Mouse (Mus musculus) gastrocnemius, postnatal 25 days (tissue): ENCODE data around the gene Ptpa. TPM values are rescaled to one million over a fixed set of nuclear protein-coding genes. Genes with fewer than 3 reads are reported as not detected.

Experiments used
- DNase-seq: peaks from one replicate; pipeline ENCODE4 v3.0.0; 2022
- total RNA-seq, 2 experiments: library from RNA; stranded (reverse); gene quantifications; 1 replicate in 1 of 2; 2 replicates in 1 of 2; pipeline ENCODE4 v1.2.3; 2021

Gene Ptpa
- total RNA-seq, 2 experiments from 2014 or later: 67.1 to 68.5 TPM

DNA sequence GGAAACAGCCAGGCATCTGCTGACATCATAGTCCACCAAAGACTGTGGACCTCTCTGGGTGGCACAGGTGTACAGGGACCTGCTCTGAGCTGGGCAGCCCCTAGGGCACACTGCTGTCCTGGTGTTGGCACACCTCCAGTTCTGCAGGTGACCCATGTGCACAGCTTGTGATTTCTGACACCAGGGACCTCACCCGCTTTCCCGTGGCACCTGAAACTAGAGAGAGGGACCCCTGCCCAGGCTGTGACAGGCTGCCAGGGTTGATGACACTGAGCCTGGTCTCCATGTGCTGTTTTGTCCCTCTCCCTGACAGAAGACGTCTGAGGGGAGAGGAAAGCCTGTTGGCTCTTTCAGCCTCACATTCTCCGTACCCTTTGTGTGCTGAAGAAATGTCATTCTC is 22.0 kb downstream of the Ptpa start:
- no peak for DNase-seq

DNA sequence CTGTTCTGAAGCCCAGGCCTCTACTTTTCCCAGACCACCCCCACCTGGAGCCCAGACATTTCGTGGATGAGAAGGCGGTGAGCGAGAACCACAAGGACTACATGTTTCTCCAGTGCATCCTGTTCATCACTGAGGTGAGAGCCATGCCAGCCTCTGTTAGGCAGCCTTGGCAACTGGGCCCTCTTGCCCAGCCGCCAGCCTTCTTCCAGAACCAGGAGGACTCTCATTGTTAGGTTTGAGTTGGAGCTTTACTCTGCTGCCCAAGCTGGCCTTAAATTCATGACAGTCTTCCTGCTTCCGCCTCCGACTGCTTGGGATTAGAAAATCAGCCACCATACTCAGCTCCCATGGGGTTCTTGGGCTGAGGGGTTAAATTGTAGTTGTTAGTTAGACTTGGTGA is 23.8 kb downstream of the Ptpa start:
- no peak for DNase-seq

DNA sequence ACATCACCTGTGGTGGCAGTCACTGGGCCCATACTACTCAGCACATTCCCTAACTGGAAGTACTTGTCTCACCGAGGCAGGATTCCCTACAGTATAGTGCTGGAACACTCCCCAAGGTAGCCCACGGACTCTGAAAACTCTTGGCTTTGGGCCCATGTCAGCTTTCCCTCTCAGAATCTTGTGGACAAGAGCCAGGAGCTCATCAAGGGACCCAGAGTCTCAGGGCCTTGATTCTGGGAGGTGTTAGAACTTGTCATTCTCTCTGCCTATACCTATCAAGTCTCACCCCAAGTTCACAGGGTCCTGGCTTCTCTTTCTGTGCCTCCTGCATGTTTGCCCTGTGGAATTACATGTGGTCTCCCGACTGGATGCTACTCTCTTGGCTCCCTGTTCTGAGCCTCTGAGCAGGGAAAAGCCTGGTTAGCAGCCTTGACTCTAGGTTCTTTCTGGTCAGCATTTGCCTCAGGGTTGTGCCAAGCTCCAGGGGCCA is 24.4 kb downstream of the Ptpa start:
- no peak for DNase-seq

DNA sequence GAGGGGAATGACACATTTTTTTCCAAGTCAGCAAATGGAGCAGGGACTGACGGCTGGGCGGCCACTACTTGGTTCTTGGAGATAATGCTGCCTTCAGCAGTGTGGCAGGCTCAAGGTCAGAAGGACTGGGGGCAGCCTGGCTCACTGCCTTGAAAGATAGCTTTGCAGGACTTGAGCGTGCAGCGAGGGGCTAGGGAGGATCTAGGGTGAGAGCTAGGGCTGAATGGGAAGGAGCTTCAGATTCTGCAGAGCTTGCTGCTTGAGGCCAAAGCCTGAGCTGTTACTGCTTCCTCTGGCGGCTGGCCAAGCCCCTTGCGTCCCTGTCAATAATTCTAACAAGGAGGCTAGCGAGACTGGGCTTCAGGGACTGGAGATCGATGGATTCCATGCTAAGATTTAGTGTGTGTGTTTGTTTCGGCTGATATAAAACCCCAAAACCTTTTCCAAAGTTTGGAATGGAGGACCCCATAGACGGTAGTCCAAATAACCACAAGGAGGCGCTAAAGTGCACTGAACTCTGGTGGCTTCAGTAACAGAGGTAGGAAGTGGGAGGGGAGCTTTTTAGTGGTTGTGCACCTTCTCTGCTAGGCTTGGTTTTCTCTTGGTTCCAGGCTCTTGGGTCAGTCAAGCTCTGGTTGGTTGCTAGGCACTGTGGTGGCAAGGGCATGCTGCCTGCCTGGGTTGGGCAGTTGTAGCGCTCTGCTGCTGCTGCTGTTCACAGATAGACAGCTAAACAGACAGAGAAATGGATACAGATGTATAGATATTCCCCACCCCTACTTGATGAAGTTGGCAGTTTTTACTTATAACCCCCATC is 25.1 kb downstream of the Ptpa start:
- DNase-seq: peak; percentile 62

DNA sequence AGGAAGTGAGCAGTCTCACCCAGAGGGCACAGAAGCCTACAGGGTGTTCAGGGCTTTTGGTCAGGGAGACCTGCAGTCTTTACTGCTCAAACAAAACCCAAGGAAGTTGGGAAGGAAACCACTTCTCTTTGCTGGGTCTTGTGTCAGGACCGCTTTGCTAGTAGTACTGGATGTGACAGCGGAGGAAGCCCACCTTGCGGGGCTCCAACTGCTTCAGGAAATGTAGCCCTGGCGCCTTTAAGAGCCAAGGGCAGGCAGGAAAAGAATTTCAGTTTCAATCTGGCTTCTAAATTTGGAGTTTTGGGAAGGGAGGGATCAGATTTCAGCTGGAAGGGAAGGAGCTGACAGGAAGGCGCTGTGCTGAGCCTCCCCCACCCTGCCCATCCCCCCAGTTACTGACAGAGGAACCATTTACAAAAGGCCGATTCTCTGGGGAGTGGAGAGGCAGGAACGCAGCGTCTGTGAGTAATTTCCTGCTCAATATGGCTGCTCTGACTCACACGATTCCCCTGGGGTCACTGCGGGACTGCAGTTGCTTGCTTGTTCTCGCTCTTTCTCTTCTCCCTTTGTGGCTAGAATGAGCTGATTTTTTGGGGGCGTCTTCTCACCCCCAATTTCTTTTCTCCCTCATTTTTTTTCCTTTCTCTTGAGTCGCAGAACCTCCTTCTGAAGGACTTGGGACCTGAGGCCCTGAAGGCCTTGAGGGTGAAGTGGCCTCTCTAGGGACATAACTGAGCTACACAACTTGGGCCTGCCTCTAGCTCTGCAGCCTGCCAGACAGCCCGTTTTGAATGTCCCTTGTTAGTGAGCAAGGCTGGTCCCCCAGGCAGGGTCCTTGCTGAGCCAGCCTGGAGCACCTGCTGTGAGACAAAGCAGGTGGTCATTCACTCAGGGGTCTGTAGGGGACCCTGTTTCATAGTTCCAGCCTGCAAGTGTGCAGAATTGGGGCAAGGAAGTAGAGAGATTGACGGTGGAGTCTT is 26.0 kb downstream of the Ptpa start:
- peak; percentile 92 for DNase-seq

DNA sequence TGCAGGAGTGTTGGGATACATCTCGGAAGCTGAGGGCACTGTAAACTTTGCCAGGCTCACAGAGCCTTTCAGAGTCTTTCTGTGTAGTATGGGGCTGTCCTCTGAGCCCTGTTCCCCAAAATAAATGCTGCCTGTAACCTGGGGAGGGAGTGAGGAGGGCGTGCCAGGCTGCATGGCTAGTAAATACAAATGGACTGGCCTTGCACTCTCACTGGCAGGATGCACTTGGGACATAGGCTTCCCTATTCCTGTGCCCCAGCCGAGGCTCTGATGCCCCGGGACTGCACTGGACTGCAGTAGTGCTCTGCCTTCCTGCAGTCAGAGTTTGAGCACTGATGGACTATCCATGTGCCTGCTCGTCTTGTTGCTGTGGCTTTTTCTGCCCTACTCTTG is 26.7 kb downstream of the Ptpa start:
- no peak for DNase-seq

DNA sequence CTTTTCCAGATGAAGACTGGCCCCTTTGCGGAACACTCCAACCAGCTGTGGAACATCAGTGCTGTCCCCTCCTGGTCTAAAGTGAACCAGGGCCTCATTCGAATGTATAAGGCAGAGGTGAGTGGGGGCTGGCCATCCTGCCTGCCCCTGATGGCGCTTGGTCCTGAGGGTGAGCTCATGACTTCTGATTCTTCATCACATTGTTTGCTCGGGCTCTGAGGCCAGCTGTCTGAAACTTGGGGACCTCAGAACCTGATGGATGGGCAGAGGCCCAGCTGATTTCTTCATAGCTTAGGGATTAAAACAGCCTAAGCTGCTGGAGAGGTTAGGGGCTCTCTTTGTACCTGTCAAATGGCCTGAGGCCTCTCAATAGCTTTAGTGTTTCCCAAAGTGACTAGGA is 27.4 kb downstream of the Ptpa start:
- DNase-seq: no peak

DNA sequence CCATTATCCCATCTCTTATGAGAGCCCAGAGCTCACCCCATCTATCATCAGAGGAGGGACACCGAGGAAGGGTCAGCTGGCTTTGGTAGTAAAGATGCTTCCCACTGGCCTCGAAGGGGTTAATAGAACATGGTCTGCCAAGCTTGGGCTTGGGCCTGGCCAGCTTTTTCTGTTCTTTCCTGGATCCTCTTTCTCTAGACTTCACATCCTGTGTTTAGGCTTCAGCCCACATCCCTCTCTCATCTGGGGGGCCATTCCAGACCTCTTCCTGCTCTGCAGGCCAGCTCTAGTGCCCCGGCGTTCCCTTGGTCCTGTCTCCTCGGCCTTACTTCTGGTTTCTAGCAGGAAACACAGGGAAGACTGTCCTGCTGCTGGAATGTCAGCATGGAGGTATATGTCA is 28.2 kb downstream of the Ptpa start:
- DNase-seq: no peak

DNA sequence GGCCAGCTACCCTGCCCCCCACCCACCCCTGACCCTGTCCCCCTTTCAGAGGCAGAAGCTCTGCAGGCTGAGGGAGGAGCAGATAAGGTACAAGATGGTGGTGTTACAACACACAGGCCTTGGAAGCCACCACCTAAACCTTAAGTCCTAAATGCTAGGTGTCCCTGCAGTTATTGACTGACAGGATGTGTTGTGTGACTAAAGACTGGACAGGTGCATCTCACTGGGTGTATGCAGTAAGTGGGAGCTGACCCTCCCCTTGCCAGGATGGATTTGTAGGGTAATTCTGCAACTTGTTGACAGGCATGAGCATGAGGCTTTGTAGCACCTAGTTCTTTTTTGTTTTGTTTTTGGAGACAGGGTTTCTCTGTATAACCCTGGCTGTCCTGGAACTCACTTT is 28.6 kb downstream of the Ptpa start:
- no peak for DNase-seq

DNA sequence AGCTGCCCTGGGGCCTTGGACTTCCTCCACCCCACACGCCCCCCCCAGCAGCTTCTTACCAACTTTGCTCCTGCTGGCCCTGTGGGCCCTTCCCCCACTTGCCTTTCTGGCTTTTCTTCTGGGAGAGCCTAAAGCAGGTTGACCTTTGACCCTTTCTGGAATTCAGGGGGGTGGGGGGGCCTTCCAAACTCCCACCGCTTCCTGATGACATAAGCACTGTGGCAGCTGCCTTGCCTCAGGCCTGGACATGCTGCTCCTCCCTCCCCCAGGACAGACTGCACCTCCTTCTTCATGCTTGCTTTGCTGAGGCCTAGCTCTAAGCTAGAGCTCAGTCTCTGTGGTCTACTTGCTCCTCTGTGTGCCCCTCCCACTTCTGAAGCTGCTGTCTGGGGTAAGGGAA is 29.5 kb downstream of the Ptpa start:
- DNase-seq: no peak

DNA sequence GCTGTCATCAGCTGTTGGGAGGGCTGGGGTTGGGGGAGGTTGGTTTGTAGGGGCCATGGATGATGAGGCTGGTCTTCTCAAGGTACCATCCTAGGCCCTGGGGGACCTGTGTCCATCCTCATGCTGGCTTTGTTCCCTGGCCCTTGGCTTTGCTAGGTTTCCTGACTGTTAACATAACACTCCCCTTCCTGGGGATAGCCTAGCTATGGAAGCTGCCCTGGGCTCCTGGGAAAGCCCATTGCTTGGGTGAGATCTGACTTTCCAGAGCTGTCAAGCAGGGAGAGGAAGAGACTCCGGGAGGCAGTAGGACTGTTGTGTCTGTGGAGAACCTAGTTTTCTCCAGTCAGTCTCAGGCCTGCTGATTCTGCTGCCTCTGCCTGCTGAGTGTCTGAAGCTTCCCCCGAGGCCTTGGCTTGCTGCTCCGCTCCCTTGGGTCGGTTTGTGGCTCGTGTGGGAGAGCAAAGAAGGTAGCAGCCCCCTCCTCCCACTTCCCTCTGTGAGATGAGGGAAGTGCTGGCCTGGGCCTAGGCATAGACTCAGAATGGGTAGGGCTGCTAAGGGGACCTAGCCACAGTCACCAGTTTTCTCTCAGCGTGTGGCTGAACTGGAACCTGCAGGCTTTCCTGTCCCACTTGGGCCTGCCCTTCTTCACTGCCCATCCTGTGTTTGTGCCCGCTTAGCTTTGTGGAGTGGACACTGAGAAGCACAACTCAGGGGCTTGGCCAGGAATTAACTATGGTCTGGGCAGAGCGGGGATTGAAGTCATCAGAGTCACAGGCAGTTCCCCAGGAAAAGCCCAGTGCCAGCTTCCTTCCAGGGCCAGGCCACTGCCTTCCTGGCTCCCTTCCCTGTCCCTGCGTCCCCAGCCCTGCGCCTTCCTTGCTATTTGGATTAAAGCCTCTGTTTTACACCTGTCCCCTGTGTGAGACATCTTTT is 31.3 kb downstream of the Ptpa start:
- DNase-seq: peak; percentile 56

DNA sequence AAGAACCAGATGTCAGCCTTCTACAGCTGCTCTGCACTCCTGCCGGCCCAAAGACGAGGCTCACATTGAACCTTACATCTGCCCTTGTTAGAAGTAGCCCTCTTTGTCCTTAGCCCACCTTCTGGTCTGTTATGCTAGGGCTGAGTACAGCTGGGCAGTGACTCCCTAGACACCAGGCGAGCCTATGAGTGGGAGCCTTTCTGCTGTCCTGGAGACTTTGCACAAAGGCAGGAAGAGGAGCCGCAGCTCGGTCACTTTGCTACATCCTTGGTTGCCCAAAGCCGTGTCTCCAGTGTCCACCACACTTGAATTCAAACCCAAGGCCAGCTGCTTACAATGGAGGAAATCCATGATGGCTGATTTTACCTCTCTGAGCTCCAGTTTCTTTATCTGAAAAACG is 32.5 kb downstream of the Ptpa start:
- no peak for DNase-seq

DNA sequence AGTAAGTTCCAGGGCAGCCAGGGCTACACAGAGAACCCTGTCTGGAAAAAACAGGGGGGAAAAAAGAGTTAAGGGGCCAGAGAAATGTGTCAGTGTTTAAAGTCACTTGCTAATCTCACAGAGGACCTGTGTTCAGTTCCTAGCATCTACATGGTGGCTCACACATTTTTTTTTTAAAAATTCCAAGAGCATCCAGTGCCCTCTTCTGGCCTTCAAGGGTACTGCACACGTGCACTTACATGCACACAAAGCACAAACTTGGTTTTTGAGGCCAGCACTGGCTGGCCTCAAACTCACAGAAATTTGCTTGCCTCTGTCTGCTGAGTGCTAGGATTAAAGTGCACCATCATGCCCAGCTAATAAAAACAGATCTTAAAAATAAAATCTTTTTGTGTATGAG is 34.7 kb downstream of the Ptpa start:
- DNase-seq: no peak

DNA sequence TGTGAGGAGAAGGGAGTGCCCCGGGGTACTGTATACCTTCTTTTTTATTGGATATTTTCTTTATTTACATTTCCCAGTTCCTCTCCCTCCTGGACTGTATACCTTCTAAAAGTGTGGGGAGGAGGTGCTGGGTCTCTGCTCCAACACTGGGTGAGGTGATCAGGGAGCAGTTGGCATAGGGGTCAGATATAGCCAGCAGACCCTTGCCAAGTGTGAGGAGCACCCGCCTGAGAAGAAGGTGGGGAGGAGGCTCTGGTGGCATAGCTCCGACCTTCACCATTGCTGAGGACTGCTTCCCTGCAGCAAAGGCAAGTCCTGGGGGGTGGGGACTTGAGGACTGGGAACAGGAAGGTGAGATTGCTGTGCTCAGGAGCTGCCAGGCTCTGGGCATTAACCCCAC is 35.7 kb downstream of the Ptpa start:
- DNase-seq: no peak

DNA sequence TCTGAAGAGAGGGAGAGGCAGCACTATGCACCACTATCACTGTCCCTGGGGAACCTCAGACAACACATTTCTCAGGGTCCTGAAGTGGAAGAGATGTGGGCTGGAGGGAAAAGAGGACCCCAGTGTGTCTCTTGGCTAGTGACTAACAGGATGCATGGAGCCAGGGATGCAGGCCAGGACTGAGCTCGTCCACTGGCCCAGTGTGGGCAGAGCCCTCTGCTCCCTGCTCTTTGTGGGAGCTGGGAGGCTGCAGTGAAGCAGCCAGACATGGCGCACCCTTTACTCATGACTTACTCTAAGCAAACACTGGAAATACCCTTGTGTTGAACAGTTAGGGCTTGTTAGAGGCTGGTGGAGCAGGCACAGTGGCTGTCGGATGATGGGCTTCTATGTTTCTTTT is 37.7 kb downstream of the Ptpa start:
- DNase-seq: no peak

DNA sequence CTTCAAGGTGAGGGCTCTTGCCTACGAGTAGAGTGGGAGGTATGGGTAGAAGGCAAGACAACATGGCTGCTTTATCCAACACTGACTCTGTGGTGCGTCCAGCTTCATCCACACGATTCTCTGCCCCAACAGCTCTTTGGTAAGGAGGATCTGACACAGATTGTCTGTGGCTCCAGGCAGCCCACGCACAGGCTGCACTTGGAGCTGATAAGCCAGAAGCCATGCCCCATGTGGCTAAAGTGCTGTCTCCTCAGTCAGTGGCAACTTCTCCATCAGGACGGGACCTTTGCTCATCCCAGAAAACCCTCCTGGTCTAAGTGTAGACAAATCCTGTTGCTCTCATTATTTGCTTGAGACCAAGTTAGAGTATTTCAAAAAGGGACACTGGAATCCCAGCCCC is 38.7 kb downstream of the Ptpa start:
- DNase-seq: no peak

DNA sequence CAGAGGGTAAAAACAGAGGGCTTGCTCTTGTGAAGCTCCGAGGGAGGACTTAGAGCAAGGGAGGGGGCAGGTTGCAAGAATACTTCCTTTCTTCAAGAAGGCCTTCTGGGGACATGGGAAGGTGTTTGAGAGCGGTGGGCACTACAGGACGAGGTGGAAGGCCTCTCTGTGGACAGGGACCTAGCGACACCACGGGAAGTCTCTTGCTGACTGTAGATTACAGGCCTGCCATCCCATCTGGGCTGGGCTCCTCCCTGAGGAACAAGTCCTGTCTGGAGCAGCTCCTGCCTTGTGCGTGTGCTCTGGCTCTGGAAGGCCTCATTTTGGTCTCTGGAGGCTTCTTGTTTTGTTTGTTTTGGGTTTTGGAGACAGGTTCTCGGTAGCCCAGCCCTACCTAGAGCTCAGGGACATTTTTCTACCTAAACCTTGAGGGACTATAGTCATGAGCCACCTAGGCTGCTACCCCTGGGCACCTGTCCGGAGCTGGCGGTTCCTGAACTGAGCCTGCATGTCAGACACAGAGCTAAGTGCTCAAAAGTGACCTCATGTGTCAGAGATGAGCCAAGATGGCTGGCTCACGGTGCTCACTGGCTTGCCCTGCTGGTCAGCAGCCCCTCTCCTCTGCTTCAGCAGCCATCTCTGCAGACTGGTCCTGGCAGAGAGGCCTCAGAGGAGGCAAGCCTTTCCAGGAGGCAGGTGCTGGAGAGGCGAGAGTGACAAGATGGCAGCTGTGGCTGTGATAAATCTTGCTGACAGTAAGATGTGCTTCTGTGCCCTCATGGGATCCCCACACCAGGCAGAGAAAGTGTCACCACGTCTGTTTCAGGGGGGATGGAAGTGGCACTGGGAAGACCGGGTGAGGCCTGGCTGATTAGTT is 40.5 kb downstream of the Ptpa start:
- DNase-seq: no peak

DNA sequence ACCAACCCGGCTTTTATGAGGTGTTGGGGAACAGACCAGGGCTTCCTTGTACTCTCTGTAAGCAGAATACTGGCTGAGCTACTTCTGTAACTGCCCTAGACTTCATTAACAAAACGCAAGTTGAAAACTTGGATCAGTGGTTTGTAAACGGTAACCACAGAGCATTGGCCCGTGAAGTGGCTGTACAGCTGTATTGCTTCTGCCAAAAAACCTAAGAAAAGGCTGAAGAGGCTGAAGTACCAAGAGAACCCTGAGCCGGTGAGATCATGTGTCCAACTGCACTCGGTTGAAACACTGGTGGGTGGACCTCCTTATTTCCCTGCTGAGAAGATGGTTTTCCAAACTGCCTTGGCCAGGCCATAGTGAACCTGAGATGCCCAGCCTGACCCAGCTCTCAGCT is 42.5 kb downstream of the Ptpa start:
- no peak for DNase-seq

DNA sequence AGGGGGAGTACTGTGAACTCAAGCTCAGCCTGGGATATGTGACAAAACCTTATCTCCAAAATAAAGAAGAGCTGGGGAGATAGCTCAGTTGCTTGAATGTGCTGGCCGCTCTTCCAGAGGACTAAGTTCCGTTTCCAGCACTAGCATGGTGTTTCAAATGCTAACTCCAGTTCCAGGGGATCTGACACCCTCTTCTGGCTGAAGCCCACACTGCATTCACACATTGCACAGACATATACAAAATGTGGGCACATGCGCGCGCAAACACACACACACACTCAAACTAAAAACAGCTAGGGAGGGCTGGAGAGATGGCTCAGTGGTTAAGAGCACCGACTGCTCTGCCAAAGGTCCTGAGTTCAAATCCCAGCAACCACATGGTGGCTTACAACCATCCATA is 43.4 kb downstream of the Ptpa start:
- DNase-seq: no peak

DNA sequence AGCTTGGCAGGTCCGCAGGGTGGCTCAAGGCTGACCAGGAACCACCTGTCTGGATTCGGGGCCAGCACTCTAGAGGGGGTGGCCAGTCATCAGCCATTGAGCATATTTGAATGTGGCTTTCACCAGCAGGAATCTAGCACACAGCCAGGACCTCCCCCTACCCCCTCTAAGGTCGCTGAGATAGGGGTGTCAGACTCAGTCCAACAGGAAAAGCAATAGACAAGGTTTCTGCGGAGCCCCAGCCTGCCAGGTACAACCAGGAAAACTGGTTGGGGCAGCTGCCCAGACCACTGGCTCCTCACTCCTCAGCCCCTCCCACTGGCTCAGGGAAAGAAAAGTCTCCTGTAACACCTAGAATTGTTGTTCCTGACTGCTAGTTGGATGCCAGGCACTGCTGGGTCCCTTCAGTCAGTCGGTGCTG is 47.5 kb downstream of the Ptpa start:
- no peak for DNase-seq

DNA sequence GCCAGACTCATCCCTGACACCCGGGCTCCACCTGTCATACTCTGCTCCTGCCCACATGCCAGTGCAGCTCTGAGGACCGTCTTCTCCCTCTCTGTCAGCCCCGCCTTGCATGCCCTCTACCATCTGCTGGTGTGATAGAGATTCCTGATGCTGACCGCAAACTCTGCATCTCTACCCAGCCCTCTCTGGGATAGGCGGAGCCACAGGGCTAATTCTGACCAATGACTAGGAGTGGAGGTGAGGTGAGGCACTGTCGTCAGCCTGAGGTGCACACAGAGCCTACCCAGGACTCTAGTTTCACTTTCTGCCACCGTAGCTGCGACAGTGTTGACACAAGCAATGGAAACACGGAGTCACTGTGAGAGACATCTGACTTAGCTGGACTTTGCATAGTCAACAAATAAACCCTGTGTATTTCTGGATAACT is 48.1 kb downstream of the Ptpa start:
- DNase-seq: peak; percentile 71
